Mouse (Mus musculus): ENCODE data around the gene Dpm1. TPM values are rescaled to one million over a fixed set of nuclear protein-coding genes. Genes with fewer than 3 reads are reported as not detected.

Gene Dpm1
- polyA plus RNA-seq, 1 experiment from 2014 or later = 84.6 TPM

DNA sequence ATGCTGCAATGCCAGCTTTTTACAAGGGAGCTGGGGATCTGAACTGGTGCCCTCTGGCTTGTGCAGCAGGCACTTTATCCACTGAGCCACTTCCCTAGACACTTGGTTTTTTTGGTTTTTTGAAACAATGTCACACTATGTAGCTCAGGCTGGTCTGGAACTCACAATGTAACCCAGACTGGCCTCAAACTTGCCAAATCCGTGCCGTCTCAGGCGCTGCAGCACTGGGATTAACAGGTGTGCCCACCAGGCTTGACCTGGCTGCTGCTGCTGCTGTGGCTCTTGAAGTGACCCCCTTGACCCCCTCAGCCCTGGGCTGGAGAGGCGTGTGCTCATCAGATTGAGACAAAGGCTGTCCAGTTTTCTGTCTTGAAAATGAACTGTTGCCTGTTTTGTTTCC lies 7.9 kb upstream of the Dpm1 start:
- DNase-seq (ENCODE audit: low spot score) = no peak
- no peak for ATAC-seq (ENCODE audit: low read depth)
- H3K27ac ChIP-seq (replicated peaks; ENCODE audit: low read depth, low read length) = no peak overlapping the region
- WGBS = 90% methylated on average over 4 of the region's 4 CpGs
- no peaks in the 10 kb centered on the region for H3K4me1 ChIP-seq (ENCODE audit: control insufficient read depth, insufficient read depth, low read length)
- H3K4me3 ChIP-seq (ENCODE audit: low read depth, low read length) = no peak overlapping the region
- no peaks in the 10 kb centered on the region for H3K27me3 ChIP-seq (replicated peaks; ENCODE audit: control insufficient read depth, insufficient read depth, low read length)
- H3K9ac ChIP-seq (ENCODE audit: low read depth, low read length) = no peak overlapping the region
- H3K9me3 ChIP-seq (ENCODE audit: control insufficient read depth, low read length) = no peaks in the 10 kb centered on the region
- no peak overlapping the region for H3K4me2 ChIP-seq (ENCODE audit: low read depth, low read length)
- peaks cover 10% of the 10 kb centered on the region; the same call in 1 of the 2 replicates for H3K36me3 ChIP-seq (ENCODE audit: control insufficient read depth, insufficient read depth, low read length)

DNA sequence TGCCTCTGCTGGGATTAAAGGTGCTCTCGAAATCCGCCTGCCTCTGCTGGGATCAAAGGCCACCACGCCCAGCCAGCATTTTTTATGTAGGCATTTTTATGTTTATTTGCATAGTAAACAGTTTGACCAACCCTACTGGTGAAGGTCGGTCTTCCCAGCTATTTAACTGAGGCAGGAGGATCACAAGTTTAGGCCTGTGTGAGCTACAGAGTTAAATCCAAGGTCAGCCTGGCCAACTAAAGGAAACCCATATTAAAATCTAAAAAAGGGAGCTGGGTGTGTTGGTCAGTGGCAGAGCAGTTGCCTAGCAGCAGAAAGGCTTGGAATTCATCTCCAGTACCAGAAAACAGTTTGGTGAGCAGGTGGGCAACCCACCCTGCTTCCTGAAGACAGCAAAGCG lies 2.9 kb upstream of the Dpm1 start:
- ATAC-seq (ENCODE audit: low read depth) = no peak
- Histone ChIP-seq H3K27me3 (replicated peaks; ENCODE audit: control insufficient read depth, insufficient read depth, low read length) (no peaks in the 10 kb centered on the region), H3K9ac (ENCODE audit: low read depth, low read length) (no peak overlapping the region), H3K9me3 (ENCODE audit: control insufficient read depth, low read length) (no peaks in the 10 kb centered on the region), H3K27ac (replicated peaks; ENCODE audit: low read depth, low read length) (no peak overlapping the region), H3K4me3 (ENCODE audit: low read depth, low read length) (no peak overlapping the region), H3K4me1 (ENCODE audit: control insufficient read depth, insufficient read depth, low read length) (peaks cover 18% of the 10 kb centered on the region), H3K4me2 (ENCODE audit: low read depth, low read length) (no peak overlapping the region), H3K36me3 (ENCODE audit: control insufficient read depth, insufficient read depth, low read length) (peaks cover 23% of the 10 kb centered on the region; the same call in 1 of the 2 replicates)
- WGBS = 90% methylated on average over 5 of the region's 5 CpGs
- DNase-seq (ENCODE audit: low spot score) = no peak

DNA sequence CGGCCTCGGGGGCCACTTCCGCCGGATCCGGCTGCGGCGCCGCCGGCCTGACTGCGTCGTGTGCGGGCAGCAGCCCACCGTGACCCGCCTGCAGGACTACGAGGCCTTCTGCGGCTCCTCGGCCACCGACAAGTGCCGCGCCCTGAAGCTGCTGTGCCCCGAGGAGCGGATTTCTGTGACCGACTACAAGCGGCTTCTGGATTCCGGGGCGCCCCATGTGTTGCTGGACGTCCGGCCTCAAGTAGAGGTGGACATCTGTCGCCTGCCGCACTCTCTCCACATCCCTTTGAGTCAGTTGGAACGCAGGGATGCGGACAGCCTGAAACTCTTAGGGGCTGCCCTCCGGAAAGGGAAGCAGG lies 1.1 kb upstream of the Dpm1 start:
- no peaks in the 10 kb centered on the region for H3K9me3 ChIP-seq (ENCODE audit: control insufficient read depth, low read length)
- H3K9ac ChIP-seq (ENCODE audit: low read depth, low read length) = peak overlapping the region; percentile 95
- DNase-seq (ENCODE audit: low spot score) (no peak), ATAC-seq (ENCODE audit: low read depth) (no peak)
- H3K36me3 ChIP-seq (ENCODE audit: control insufficient read depth, insufficient read depth, low read length) = peaks cover 28% of the 10 kb centered on the region
- H3K27ac ChIP-seq (replicated peaks; ENCODE audit: low read depth, low read length) = no peak overlapping the region; the same call in 1 of the 2 replicates
- H3K4me3 ChIP-seq (ENCODE audit: low read depth, low read length) = peak overlapping the region; percentile 100
- 79% methylated on average over 18 of the region's 33 CpGs for WGBS
- H3K4me2 ChIP-seq (ENCODE audit: low read depth, low read length) = peak overlapping the region; percentile 99
- no peaks in the 10 kb centered on the region for H3K27me3 ChIP-seq (replicated peaks; ENCODE audit: control insufficient read depth, insufficient read depth, low read length)
- peaks cover 18% of the 10 kb centered on the region for H3K4me1 ChIP-seq (ENCODE audit: control insufficient read depth, insufficient read depth, low read length)

DNA sequence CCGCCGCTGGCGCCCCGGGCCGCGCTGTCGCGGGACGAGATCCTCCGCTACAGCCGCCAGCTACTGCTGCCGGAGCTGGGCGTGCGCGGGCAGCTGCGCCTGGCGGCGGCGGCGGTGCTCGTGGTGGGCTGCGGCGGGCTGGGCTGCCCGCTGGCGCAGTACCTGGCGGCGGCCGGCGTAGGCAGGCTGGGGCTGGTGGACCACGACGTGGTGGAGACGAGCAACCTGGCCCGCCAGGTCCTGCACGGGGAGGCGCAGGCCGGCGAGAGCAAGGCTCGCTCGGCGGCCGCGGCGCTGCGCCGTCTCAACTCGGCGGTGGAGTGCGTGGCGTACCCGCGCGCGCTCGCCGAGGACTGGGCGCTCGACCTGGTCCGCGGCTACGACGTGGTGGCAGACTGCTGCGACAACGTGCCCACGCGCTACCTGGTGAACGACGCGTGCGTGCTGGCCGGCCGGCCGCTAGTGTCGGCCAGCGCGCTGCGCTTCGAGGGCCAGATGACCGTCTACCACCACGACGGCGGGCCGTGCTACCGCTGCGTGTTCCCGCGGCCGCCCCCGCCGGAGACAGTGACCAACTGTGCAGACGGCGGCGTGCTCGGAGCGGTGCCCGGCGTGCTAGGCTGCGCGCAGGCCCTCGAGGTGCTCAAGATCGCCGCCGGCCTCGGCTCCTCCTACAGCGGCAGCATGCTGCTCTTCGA lies 531 bp upstream of the Dpm1 start:
- Histone ChIP-seq H3K4me1 (ENCODE audit: control insufficient read depth, insufficient read depth, low read length) (peaks cover 18% of the 10 kb centered on the region), H3K4me3 (ENCODE audit: low read depth, low read length) (peak overlapping the region; percentile 100), H3K9me3 (ENCODE audit: control insufficient read depth, low read length) (no peaks in the 10 kb centered on the region), H3K4me2 (ENCODE audit: low read depth, low read length) (peak overlapping the region; percentile 99), H3K27ac (replicated peaks; ENCODE audit: low read depth, low read length) (peak overlapping the region; percentile 93), H3K27me3 (replicated peaks; ENCODE audit: control insufficient read depth, insufficient read depth, low read length) (no peaks in the 10 kb centered on the region), H3K9ac (ENCODE audit: low read depth, low read length) (peak overlapping the region; percentile 95), H3K36me3 (ENCODE audit: control insufficient read depth, insufficient read depth, low read length) (peaks cover 33% of the 10 kb centered on the region)
- peak; percentile 62 for ATAC-seq (ENCODE audit: low read depth)
- no peak for DNase-seq (ENCODE audit: low spot score)
- WGBS = under 1% methylated on average over 21 of the region's 105 CpGs

DNA sequence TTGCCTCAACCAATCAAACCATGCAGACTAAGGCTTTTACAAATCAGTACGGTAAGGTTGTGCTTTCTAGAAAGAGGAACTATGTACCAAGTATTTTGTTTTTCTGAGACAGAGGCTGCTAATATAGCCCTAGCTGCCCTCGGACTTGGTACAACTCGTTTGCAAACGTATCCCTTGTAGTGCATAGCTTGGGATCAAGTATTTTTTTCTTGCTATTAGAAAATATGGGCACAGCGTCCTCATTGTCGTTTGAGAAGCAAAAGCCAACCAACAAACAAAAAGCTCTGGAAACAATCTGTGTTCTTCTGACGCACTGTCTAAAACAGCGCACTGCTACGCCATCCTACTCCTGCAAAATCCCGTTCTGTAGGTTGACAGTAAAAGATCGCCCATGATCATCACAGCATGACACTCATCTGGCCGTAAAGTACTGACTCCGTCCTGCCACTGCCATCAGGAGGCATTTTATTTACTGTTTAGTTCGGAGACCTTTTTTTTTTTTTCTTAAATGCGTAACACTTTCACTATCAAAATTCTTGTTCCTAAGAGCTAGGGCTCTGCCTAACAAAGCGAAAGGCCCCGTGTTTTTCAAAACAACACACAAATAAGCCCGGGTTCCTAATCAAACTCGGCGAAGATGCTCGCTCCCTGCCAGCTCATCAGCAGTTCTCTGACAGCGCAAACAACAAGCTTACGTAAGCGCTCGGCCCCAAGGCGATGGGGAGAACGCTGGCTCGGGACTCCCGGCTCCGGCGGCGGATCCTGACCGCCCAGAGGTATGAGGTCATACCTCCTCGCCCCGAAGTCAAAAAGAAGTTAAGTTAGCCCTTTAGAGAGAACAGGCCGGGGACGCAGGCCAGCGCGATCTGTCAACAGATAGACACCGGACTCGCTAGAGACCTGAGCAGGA lies 1.0 kb downstream of the Dpm1 start:
- peaks cover 49% of the 10 kb centered on the region for H3K36me3 ChIP-seq (ENCODE audit: control insufficient read depth, insufficient read depth, low read length)
- H3K9me3 ChIP-seq (ENCODE audit: control insufficient read depth, low read length) = no peaks in the 10 kb centered on the region
- H3K9ac ChIP-seq (ENCODE audit: low read depth, low read length) = peak overlapping the region; percentile 95
- peak overlapping the region; percentile 100 for H3K4me3 ChIP-seq (ENCODE audit: low read depth, low read length)
- H3K27me3 ChIP-seq (replicated peaks; ENCODE audit: control insufficient read depth, insufficient read depth, low read length) = no peaks in the 10 kb centered on the region
- 0 out of 2 replicates have a peak, but pooled peaks have one; percentile 1 for ATAC-seq (ENCODE audit: low read depth)
- H3K4me2 ChIP-seq (ENCODE audit: low read depth, low read length) = peak overlapping the region; percentile 99
- WGBS = 19% methylated on average over 41 of the region's 41 CpGs
- no peak for DNase-seq (ENCODE audit: low spot score)
- H3K4me1 ChIP-seq (ENCODE audit: control insufficient read depth, insufficient read depth, low read length) = peaks cover 18% of the 10 kb centered on the region
- H3K27ac ChIP-seq (replicated peaks; ENCODE audit: low read depth, low read length) = peak overlapping the region; percentile 93

DNA sequence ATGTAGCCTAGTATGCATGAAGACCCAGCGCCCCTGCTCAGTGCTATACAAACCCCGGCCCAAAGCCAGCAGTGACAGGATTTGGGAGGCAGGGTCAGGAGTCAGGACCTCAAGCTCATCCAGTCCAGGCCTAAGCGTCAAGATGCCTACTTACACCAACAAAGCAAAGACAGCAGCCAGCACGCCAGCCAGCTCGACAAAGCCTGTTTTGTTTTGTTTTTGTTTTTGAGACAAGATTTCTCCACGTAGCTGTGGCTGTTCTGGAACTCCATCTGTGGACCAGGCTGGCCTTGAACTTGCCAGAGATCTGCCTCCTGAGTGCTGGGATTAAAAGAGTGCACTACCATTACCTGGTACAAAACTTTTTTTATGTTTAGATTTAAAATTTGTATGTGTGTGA lies 7.1 kb downstream of the Dpm1 start:
- no peak for ATAC-seq (ENCODE audit: low read depth)
- no peak for DNase-seq (ENCODE audit: low spot score)
- H3K4me2 ChIP-seq (ENCODE audit: low read depth, low read length) = no peak overlapping the region
- no peak overlapping the region for H3K27ac ChIP-seq (replicated peaks; ENCODE audit: low read depth, low read length)
- H3K4me1 ChIP-seq (ENCODE audit: control insufficient read depth, insufficient read depth, low read length) = 0 out of 2 replicates have a peak, but pooled peaks cover under 1% of the 10 kb centered on the region
- 90% methylated on average over 6 of the region's 6 CpGs for WGBS
- no peaks in the 10 kb centered on the region for H3K9me3 ChIP-seq (ENCODE audit: control insufficient read depth, low read length)
- no peak overlapping the region for H3K9ac ChIP-seq (ENCODE audit: low read depth, low read length)
- H3K36me3 ChIP-seq (ENCODE audit: control insufficient read depth, insufficient read depth, low read length) = peaks cover 78% of the 10 kb centered on the region
- H3K4me3 ChIP-seq (ENCODE audit: low read depth, low read length) = no peak overlapping the region
- no peaks in the 10 kb centered on the region for H3K27me3 ChIP-seq (replicated peaks; ENCODE audit: control insufficient read depth, insufficient read depth, low read length)

DNA sequence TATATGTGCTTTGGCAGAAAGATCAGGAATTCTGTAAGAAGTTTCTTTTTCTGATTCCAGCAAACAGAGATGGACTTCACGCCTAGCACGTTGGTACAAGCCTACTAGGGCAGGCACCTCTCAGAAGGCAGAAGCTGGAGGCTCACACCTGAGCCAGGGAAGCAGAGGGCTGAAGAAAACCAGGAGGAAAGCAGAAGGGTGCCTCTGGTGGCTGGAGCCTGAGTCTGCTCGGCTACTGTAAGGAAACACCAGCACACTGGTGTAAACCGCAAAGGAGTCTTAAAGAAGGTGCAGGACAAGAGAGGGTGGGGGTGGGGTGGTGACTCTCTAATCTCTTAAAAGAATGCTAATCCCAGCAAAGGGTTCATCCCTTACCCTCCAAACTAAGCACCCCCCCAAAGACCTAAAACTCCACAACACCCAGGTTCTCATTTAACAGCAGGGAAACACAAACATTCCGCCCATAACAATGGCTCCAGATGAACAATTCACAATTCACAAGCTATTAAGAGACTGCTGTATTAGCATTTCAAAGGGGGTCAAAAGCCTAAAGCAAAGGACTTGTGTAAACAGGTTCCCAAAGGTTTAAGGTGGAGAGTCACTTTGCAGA lies 16.5 kb downstream of the Dpm1 start:
- Histone ChIP-seq H3K4me2 (ENCODE audit: low read depth, low read length) (no peak overlapping the region), H3K36me3 (ENCODE audit: control insufficient read depth, insufficient read depth, low read length) (peaks cover 88% of the 10 kb centered on the region), H3K4me3 (ENCODE audit: low read depth, low read length) (no peak overlapping the region), H3K27ac (replicated peaks; ENCODE audit: low read depth, low read length) (no peak overlapping the region), H3K27me3 (replicated peaks; ENCODE audit: control insufficient read depth, insufficient read depth, low read length) (no peaks in the 10 kb centered on the region), H3K4me1 (ENCODE audit: control insufficient read depth, insufficient read depth, low read length) (no peaks in the 10 kb centered on the region), H3K9me3 (ENCODE audit: control insufficient read depth, low read length) (no peaks in the 10 kb centered on the region), H3K9ac (ENCODE audit: low read depth, low read length) (no peak overlapping the region)
- ATAC-seq (ENCODE audit: low read depth) (no peak), DNase-seq (ENCODE audit: low spot score) (no peak)
- 49% methylated on average over 5 of the region's 5 CpGs for WGBS

DNA sequence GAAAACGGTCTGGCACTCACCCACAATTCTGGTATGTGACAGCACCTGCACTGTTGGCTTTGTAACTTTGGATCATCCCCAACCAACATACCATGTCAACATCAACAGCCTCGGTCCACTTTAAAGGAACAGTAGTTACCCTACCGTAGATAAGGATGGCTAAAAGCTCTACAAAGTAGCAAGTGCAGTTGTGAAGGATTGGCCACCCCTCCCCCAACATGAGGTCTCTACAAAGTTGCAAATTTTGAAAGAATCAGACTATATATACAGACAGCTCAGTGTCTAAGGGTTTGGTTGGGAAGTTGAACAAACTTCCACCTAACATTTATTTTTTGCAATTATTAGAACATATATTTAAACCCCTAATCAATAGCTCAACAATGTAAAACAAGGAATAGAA lies 22.5 kb downstream of the Dpm1 start:
- H3K4me3 ChIP-seq (ENCODE audit: low read depth, low read length) = no peak overlapping the region
- DNase-seq (ENCODE audit: low spot score) (no peak), ATAC-seq (ENCODE audit: low read depth) (no peak)
- peak overlapping the region; percentile 59 for H3K4me2 ChIP-seq (ENCODE audit: low read depth, low read length)
- peaks cover 63% of the 10 kb centered on the region for H3K36me3 ChIP-seq (ENCODE audit: control insufficient read depth, insufficient read depth, low read length)
- H3K27ac ChIP-seq (replicated peaks; ENCODE audit: low read depth, low read length) = peak overlapping the region; percentile 99
- peaks cover 11% of the 10 kb centered on the region for H3K4me1 ChIP-seq (ENCODE audit: control insufficient read depth, insufficient read depth, low read length)
- no peaks in the 10 kb centered on the region for H3K27me3 ChIP-seq (replicated peaks; ENCODE audit: control insufficient read depth, insufficient read depth, low read length)
- WGBS = 90% methylated on average over 3 of the region's 3 CpGs
- H3K9ac ChIP-seq (ENCODE audit: low read depth, low read length) = peak overlapping the region; percentile 38; the same call in 1 of the 2 replicates
- H3K9me3 ChIP-seq (ENCODE audit: control insufficient read depth, low read length) = peaks cover 4% of the 10 kb centered on the region; the same call in 1 of the 2 replicates
